Mouse (Mus musculus): ENCODE data around the gene Eml4.

Eml4 gene

GRCm38 (mm10) chr17:83379366-83379765 is 28.6 kb downstream of the Eml4 start:
- DNase-seq (ENCODE audit: low read depth, low spot score): no peak

- DNase-seq (ENCODE audit: low read depth, low spot score): no peak
Observed at GRCm38 (mm10) chr17:83379791-83380190, 29.1 kb downstream of the Eml4 start.

GRCm38 (mm10) chr17:83382752-83383151 is 32.0 kb downstream of the Eml4 start:
- DNase-seq (ENCODE audit: low read depth, low spot score): no peak

- no peak for DNase-seq (ENCODE audit: low read depth, low spot score)
Observed at GRCm38 (mm10) chr17:83384981-83385380, 34.2 kb downstream of the Eml4 start.

- DNase-seq (ENCODE audit: low read depth, low spot score): no peak
Observed at GRCm38 (mm10) chr17:83387161-83387560, 36.4 kb downstream of the Eml4 start.

GRCm38 (mm10) chr17:83394013-83394412 is 43.3 kb downstream of the Eml4 start:
- DNase-seq (ENCODE audit: low read depth, low spot score): no peak

GRCm38 (mm10) chr17:83397571-83398100 is 46.9 kb downstream of the Eml4 start:
- DNase-seq (ENCODE audit: low read depth, low spot score): no peak

GRCm38 (mm10) chr17:83398756-83399155 is 48.0 kb downstream of the Eml4 start:
- DNase-seq (ENCODE audit: low read depth, low spot score): no peak

GRCm38 (mm10) chr17:83430607-83431006 is 79.9 kb downstream of the Eml4 start:
- DNase-seq (ENCODE audit: low read depth, low spot score): no peak

GRCm38 (mm10) chr17:83443406-83443805 is 92.7 kb downstream of the Eml4 start:
- DNase-seq (ENCODE audit: low read depth, low spot score): no peak

GRCm38 (mm10) chr17:83449583-83449982 is 98.9 kb downstream of the Eml4 start:
- DNase-seq (ENCODE audit: low read depth, low spot score): no peak

GRCm38 (mm10) chr17:83451367-83451766 is 100.6 kb downstream of the Eml4 start:
- no peak for DNase-seq (ENCODE audit: low read depth, low spot score)

- DNase-seq (ENCODE audit: low read depth, low spot score): peak; percentile 4
Observed at GRCm38 (mm10) chr17:83451796-83452195, 101.1 kb downstream of the Eml4 start.

GRCm38 (mm10) chr17:83452451-83452850 is 101.7 kb downstream of the Eml4 start:
- DNase-seq (ENCODE audit: low read depth, low spot score): no peak

GRCm38 (mm10) chr17:83453587-83453986 is 102.9 kb downstream of the Eml4 start:
- no peak for DNase-seq (ENCODE audit: low read depth, low spot score)

- DNase-seq (ENCODE audit: low read depth, low spot score): no peak
Observed at GRCm38 (mm10) chr17:83457271-83457670, 106.5 kb downstream of the Eml4 start.

GRCm38 (mm10) chr17:83465969-83466368 is 115.2 kb downstream of the Eml4 start:
- DNase-seq (ENCODE audit: low read depth, low spot score): no peak

- no peak for DNase-seq (ENCODE audit: low read depth, low spot score)
Observed at GRCm38 (mm10) chr17:83466697-83467251, 116.0 kb downstream of the Eml4 start.

GRCm38 (mm10) chr17:83469586-83469985 is 118.9 kb downstream of the Eml4 start:
- DNase-seq (ENCODE audit: low read depth, low spot score): no peak

GRCm38 (mm10) chr17:83477089-83477488 is 126.4 kb downstream of the Eml4 start:
- no peak for DNase-seq (ENCODE audit: low read depth, low spot score)

- no peak for DNase-seq (ENCODE audit: low read depth, low spot score)
Observed at GRCm38 (mm10) chr17:83481551-83481950, 130.8 kb downstream of the Eml4 start.

GRCm38 (mm10) chr17:83482817-83483536 is 132.2 kb downstream of the Eml4 start:
- no peak for DNase-seq (ENCODE audit: low read depth, low spot score)

- DNase-seq (ENCODE audit: low read depth, low spot score): no peak
Observed at GRCm38 (mm10) chr17:83483784-83484183, 133.1 kb downstream of the Eml4 start.
